Mouse (Mus musculus): ENCODE measurements at regions not wholly inside any gene's neighbourhood (a gene's known extent, or its start where the extent isn't known, plus 50 kb on each side); places are given as distances from the start of the nearest gene placed in this dataset.
"Not testable (repeated sequence)": the region's sequence is repeated elsewhere in the genome, so short reads cannot be mapped to it uniquely, and the experiment has no call there.

DNA sequence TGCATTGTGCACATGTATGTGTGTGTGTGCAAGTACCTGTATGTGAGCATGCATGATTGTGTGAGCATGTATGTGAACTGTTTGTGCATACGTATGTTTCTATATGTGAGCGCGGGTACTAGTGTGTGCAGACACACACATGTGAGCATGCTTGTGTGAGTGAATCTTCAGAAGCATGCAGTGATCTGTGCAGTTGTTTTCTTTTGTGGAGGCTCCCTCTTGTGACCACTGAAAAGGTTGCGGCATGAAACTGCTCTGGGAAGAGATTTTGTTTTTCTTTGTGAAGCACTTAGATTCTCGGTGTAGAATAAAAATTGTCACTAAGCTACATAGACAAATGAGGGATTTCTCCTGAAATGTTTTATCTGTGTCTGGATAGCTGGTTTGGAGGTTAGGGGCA, 189.2 kb upstream of the Rapgef5 start:
- DNase-seq (ENCODE audit: low read depth): not testable (repeated sequence)

- DNase-seq (ENCODE audit: low read depth): peak; percentile 3
These were observed 185.9 kb upstream of the Rapgef5 start for GRCm38 (mm10) chr12:117330418-117330817.

DNA sequence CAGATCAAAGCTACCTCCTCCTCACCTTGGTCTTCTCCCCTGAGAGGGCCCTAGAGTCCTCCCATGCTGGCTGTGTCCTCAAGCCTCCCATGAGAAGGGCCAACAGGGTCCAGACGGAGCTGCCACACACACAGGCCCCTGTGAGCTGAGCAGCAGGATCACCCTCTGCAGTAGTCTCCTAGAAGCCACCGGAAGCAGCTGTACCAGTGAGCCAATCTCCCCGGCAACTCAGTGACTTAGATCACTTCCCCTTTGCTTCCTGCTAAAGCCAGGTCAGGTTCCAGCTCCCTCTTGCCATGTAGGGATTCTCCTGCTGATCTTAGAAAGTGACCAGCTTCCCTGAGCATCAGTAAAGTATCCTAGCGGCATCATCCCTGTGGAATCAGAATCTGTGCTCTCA, 179.4 kb upstream of the Rapgef5 start:
- DNase-seq (ENCODE audit: low read depth): no peak

DNA sequence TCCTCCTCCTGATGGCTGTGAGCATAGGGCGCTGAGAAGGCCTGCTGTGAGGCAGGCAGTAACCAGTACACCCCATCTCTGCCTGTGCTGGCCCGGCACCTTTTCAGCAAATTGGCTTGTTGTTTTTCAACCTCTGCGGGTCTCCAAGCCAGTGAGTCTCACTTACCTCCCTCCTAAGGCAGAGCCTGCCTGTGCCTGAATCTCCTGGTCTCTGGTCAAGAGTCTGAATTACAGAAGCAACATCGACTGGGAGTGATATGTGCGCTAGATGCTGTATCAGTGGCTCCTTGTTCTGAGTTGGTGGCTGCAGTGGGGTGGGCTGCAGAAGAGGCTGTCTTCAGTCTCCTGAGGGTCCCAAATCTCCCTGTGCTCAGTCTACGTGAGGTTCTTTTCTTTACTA, 174.0 kb upstream of the Rapgef5 start:
- DNase-seq (ENCODE audit: low read depth): no peak

DNA sequence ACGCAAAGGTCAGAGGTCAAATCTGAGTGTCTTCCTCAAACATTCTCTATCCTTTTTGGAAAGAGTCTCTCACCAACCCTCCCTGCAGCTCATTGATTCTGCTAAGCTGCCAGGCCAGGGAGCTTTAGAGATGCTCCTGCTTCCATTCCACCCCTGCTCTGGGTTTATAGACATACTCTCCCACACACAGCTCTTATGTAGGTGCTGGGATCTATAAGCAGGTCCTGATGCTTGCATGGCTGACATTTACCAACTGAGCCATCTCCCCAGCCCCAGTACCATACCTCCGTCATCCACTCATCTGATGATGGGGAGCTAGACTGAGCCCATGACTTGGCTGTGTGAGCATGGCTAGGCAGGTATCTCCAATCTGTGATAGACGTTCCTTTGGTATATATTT, 173.2 kb upstream of the Rapgef5 start:
- no peak for DNase-seq (ENCODE audit: low read depth)

DNA sequence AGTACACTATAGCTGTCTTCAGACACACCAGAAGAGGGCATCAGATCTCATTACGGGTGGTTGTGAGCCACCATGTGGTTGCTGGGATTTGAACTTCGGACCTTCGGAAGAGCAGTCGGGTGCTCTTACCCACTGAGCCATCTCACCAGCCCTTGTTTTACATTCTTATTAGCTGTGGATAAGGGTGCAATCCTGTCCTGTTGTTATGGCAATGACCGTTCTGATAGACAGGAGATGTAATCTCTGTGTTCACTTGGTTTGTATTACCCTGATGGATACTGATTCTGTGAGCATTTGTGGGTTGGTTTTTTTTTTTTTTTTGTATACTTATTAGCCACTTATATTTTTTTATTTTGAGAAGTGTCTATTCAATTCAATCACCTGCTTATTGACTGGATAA, 172.7 kb upstream of the Rapgef5 start:
- DNase-seq (ENCODE audit: low read depth): not testable (repeated sequence)

GRCm38 (mm10) chr12:117344266-117345087, 171.8 kb upstream of the Rapgef5 start:
- DNase-seq (ENCODE audit: low read depth): no peak

GRCm38 (mm10) chr12:117345088-117345977, 170.9 kb upstream of the Rapgef5 start:
- no peak for DNase-seq (ENCODE audit: low read depth)

DNA sequence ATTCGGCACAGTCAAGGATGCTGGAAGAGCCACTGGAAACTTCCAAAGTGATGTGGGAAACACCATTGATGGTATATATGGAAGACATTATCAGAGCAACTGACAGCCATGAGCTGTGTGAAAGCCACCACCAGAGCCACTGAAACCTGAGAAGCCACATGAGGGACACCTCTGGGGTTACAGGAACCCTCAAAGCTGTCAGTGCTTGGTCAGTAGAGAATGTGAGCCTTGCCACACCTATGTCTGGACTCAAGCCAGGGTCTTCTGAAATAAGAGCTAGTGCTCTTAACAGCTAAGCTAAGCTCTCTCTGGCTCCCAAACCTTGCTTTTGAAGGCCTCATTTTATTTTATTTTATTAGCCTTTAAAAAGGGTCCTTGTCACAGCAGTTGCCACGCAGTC, 170.2 kb upstream of the Rapgef5 start:
- no peak for DNase-seq (ENCODE audit: low read depth)

DNA sequence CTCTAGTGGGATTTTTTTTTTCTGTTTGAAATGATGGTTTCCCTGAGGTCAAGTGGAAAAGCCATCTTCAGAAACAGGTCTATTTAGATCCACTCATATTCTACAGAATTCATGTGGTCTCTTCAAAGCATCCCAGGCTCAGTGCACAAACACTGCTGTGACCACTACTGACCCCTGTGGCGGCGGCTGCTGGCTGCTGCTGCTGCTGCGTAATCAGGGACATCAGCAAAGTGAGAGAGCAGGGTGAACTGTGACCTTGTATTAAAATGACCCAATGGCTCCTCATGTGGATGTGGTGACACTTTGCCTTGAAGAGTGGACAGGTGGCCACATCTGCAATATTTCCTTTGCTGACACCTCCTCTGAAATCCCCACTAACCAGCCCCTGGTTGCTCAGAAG, 169.1 kb upstream of the Rapgef5 start:
- DNase-seq (ENCODE audit: low read depth): no peak

GRCm38 (mm10) chr12:117348516-117348915, 167.8 kb upstream of the Rapgef5 start:
- DNase-seq (ENCODE audit: low read depth): no peak

DNA sequence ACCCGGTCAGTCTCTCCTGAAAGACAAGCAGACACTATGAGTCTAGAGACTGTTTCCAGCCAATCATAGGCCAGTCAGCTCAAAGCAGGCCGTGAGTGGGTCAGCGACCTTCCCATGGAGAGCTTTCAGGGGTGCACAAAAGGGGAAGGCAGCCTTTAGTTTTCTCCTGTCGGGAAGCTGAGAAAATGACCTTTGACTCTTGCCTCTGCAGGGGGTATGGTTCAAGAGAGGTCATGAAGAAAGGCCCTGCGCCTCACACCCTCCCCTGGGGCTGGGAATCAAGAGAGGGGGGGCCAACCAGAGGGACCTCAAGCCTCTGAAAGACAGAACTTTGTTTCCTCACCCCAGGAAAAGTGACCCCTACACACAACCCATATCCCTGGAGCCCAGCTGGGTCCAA, 164.4 kb upstream of the Rapgef5 start:
- DNase-seq (ENCODE audit: low read depth): no peak

DNA sequence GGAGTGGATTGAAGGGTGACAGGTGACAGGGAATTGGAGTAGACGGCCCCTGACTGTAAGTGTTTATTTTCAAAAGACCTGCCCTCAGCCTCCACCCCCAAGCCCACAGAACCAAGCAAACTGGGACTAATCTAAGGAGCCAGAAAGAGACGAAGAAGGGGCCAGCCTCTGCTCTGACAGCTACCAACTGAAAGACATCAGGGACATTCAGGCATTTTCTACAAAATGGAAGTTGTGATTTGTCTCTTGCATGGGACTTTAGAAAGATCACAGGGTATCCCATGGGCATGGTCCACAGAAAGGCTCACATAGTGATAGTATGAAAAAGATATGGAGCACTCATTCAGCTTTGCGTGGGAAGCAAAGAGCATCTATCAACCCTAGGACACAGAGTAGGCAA, 163.8 kb upstream of the Rapgef5 start:
- DNase-seq (ENCODE audit: low read depth): no peak

DNA sequence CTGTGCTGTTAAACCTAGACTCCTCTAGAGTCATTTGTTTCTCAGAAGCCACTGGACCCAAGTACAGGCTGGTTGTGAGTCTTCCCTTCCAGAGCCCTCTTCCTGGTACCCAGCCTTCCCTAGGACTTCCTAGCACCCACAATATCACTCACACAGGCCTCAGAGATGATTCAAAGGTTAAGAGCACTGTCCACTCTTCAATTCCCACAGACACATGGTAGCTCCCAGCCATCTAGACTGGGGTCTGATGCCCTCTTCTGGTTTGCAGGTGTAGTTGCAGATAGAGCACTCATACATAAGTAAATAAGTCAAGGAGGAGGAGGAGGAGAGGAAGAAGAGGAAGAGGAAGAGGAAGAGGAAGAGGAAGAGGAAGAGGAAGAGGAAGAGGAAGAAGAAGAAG, 163.3 kb upstream of the Rapgef5 start:
- DNase-seq (ENCODE audit: low read depth): peak; percentile 32

DNA sequence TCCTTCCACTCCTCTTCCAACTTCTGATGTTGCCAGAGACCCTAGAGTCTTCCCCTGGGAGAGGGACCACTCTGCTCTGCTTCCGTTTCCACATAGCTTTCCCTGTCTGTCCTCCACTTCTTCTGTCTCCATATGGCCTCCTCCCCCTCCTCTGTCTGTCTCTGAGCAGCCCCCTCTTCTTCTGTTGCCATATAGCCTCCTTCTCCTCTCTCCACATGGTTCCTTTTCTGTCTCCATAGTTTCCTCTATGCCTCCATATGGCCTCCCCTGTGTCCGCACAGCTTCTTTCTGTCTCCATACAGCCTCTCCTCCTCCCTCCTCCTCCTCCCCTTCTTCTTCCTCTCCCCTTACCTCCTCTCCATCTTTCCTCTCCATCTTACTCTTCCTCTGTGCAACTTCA, 158.5 kb upstream of the Rapgef5 start:
- no peak for DNase-seq (ENCODE audit: low read depth)

GRCm38 (mm10) chr12:117358891-117359290, 157.4 kb upstream of the Rapgef5 start:
- DNase-seq (ENCODE audit: low read depth): no peak

DNA sequence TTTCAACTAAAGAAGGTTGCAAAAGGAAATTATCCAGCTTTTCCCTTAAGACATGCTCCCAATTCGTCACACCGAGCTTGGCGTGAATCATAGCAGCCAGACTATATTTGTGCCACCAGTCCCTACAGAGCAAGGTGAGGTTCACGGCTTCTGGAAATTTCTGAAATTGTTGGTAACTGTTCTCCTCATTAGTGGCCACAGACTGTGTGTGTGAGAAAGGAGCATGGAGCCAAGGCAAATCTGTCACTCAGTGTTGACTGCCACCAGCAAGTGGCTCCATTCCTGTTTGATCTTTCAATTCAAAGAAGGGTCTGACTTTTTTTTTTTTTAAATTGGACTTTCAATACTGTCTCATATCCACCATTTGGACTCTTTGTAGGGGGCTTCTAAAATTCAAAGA, 156.1 kb upstream of the Rapgef5 start:
- no peak for DNase-seq (ENCODE audit: low read depth)

- DNase-seq (ENCODE audit: low read depth): no peak
These were observed 154.5 kb upstream of the Rapgef5 start for GRCm38 (mm10) chr12:117361826-117362225.

DNA sequence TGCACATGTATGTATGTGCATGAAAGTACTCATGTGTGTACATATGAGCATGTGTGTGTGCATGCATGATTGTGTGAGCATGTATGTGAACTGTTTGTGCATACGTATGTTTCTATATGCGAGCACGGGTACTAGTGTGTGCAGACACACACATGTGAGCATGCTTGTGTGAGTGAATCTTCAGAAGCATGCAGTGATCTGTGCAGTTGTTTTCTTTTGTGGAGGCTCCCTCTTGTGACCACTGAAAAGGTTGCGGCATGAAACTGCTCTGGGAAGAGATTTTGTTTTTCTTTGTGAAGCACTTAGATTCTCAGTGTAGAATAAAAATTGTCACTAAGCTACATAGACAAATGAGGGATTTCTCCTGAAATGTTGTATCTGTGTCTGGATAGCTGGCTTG, 152.8 kb upstream of the Rapgef5 start:
- not testable (repeated sequence) for DNase-seq (ENCODE audit: low read depth)

- DNase-seq (ENCODE audit: low read depth): no peak
These were observed 151.1 kb upstream of the Rapgef5 start for GRCm38 (mm10) chr12:117365181-117365580.

DNA sequence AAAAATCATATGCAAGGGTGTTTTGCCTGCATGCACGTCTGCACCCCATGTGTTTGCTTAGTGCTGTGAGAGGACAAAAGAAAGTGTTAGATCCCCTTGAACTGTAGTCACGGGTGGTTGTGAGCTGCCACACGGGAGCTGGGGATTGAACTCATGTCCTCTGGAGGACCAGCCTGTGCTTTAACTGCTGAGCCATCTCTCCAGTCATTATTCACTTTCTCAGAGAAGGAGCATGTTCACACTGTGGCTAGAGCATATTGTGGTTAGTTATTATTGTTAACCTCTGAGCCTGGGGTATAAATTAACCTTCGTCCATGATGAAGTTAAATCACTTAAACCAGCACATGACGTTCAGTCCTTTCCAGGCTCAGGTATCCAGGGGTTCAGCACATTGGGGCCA, 150.4 kb upstream of the Rapgef5 start:
- no peak for DNase-seq (ENCODE audit: low read depth)

GRCm38 (mm10) chr12:117378297-117378887, 137.9 kb upstream of the Rapgef5 start:
- no peak for DNase-seq (ENCODE audit: low read depth)

All from 416B (cell line).